Mouse (Mus musculus): Measurements from ENCODE around the gene Slc7a4.
"Not testable (repeated sequence)": the region's sequence is repeated elsewhere in the genome, so short reads cannot be mapped to it uniquely, and the experiment has no call there.

Slc7a4 gene

DNA sequence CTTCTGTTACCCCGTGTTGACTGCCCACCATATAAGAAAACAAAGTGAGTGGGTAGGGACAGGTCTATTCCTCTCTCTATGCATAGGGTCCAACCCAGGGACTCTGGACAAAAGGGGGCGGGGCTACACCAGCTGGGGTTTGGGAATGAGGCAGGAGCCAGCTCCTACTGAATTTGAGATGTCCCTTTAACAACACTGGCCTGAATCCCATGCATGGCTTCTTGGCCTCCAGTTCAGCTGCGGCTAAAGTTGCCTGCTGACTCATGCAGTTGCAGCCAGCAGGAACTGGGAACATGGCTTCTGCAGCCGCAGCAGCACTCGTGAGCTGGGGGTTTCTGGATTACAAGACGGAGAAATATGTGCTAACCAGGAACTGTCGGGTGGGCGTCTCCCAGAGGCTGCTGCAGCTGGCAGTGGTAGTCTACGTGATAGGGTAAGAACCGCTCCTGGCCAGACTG, 21.2 kb downstream of the Slc7a4 start, which contains the start of gene P2rx6:
Gene P2rx6, plus strand, starts transcription at position 135 of the 458 bp plus-strand sequence.
- no peak for DNase-seq (ENCODE audit: low spot score in 2 of 2)

DNA sequence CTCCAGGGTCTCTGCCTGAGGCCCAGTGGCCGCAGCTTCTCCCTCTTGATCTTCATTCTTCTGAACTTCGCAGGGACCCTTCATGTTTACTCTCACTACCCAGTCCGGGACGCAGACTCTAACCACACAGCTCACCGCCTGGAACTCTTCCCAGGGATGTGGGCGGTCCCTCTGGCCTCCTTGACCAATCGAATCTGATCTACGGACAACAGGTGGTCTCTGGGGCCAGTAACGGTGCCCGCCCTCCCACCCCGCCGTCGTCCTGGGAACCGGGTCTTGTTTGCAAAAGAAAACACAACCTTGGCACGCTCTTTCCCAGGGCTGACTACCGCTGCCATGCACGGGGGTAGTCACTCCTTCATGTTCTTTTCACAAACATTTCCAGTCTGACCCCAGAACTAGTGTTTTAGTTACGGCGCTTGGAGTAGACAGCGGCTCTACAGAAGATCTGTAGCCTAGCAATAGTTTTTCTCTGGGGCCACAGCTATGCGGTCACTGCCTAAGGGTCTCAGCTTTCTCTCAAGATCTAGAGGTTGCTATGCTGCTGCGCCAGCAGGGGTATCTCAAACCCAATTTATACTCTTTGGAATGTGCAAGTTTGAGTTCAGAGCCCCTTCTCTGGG, 21.8 kb downstream of the Slc7a4 start, which contains the start of gene Lrrc74b:
Gene Lrrc74b, minus strand, starts transcription at position 120 of the 623 bp plus-strand sequence.
- no peak for DNase-seq (ENCODE audit: low spot score in 2 of 2)

DNA sequence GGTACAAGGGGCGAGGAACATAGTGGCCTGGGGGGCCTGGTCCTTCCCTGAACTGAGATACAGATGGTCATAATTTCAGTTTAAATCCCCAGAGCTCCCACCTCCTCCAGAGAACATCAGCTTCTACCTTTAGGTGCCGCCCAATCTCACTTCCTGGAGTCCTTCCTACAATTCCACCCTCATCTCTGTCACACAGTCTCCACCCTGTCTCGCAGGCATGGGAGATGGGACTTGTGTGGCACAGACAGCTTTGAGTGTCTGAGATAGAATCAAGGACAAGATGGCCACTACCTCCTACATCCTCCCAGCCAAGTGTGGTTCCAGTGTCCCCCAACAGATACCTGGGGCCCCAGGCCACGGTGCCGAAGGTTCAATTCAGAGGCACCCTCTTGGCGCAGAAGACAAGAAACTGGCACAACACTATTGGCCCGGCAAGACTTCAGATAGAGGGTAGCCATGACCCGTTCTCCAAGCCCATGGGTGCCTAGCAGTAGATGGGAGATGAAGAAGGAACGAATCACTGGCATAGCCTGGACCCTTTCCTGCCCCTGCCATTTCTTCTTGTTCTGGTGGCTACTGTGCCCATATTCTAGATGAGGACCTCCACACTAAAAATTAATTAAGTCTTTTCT, 23.5 kb downstream of the Slc7a4 start:
- no peak for DNase-seq (ENCODE audit: low spot score in 2 of 2)

DNA sequence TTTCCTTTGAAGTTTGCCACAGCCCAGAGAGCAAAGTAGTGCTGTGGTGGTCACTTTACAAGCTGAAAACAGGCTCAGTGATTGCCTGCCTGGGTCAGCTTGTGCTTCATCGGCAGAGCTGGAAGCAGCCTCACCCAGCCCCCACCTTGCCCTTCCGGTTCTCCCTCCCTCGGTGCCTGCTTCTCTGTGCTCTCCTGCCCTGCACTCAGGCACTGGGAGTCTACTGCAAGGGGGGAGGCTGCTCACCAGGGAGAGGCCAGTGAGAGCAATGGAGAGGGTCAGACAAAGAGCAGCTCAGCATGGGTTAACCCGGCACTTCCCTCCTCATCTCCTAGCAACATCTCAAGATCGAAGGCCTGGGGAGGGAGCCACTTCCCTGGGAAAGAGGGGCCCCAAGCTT, 24.2 kb downstream of the Slc7a4 start:
- DNase-seq (ENCODE audit: low spot score in 2 of 2): no peak

DNA sequence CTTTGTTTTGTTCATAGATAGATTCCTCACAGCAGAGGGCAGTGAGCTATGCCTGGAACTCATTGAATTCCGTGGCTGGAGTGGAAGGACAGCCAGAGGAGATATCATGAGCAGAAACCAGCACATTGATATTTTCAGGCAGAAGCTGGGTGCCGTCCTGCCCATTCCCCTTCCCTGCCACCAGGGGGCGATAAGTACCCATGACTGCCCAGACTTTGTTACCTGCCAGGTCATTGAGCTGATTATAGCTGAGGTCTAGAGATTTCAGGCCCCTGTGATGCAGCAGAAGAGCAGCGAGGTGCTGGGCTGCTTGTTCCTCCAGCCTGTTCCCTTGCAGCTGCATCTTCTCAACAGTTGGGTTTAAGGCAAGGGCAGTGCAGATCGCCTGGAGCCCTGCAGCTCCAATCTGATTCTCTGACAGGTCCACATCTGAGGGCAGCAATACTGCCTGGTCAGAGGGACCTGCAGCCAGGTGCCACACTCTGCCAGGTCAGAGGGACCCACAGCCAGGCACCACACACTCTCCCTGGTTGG, 25.0 kb downstream of the Slc7a4 start:
- DNase-seq (ENCODE audit: low spot score in 2 of 2): peak; percentile 68 to 69

DNA sequence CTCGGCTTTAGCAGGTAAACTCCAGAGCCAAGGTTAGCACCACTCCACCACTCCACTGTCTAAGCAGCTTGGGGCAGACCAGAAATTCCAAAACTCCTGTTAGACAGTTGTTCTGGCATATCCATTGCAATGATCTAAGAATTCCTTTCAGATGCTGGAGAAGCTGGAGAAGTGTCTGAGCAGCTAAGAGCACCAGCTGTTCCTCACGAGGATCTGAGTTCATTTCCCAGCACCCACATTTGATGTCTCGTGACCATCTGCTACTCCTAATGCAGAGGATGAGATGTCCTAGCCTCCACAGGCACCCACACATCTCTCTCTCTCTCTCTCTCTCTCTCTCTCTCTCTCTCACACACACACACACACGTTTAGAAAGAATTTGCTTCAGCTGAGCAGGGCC, 26.1 kb downstream of the Slc7a4 start:
- no peak for DNase-seq (ENCODE audit: low spot score in 2 of 2)

DNA sequence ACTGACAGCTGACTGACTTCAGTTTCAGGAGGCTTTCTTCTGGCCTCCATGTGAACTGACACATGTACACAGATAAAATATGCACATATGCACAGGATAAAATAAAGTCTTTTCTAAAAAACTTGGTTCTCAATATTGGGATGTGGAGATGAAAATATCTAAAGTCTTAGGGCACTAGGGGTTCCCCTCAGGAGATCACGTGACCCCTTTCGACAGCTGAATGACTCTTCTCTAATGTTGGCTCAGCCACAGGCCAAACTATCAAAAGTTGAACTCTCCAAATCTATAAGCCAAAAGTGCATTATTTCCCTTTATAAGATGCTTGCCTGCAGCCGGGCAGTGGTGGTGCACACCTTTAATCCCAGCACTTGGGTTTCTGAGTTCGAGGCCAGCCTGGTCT, 26.8 kb downstream of the Slc7a4 start:
- DNase-seq (ENCODE audit: low spot score in 2 of 2): no peak

DNA sequence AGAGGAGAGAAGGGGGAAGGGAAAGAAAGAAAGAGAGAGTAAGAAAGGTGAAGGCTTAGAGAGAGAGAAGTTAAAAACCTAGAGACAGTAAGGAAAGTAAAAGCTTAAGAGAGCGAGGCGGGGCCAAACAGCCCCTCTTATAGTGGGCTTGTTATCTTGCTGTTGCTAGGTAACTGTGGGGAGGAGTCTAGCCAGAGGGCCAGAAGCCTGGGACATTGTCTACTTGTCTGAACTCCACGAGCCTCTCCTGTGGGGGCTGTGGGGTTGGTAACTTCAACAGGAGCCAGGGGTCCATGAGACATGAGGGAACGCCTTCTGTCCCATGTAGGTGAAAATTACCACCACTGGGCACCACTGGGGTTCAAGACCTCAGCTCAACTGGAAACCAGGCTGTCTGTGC, 28.3 kb downstream of the Slc7a4 start:
- DNase-seq (ENCODE audit: low spot score in 2 of 2): not testable (repeated sequence)

DNA sequence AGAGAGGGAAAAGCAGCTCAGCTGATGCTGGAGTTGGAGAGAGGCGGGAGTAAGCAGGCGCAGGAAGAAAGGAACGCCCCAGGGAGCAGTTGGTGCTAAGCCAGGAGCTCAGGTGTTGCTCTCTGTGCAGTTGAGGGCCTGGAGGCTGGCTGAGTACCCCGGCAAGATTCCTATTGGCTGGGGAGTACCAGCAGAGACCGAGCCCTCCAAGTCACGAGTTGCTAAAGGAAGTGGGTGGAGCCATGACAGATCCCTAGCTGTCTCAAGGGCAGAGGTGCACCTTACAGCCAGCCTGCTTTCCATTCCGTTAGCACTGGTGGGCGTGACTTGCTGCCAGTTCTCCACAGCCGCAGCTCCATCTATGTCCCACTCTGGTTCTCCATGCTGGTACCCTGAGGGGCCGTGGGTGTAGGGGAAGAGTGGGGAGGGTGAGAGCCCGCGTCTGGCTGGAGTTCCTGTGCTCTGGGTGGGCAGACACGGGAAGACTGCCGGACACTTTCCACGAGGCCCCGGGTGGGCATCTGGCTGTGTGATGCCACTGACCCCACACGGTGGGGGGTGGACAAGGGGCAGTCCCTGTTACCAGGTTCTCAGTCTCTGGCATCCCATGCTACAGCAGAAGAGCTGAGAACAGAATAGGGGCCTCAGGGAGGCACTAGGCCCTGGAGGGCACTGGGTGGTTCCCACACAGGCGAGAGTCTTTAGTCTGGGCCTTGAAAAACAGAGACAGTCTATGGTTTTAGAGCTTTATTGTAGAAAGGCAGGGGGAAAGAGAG, 28.9 kb downstream of the Slc7a4 start:
- no peak for DNase-seq (ENCODE audit: low spot score in 2 of 2)

DNA sequence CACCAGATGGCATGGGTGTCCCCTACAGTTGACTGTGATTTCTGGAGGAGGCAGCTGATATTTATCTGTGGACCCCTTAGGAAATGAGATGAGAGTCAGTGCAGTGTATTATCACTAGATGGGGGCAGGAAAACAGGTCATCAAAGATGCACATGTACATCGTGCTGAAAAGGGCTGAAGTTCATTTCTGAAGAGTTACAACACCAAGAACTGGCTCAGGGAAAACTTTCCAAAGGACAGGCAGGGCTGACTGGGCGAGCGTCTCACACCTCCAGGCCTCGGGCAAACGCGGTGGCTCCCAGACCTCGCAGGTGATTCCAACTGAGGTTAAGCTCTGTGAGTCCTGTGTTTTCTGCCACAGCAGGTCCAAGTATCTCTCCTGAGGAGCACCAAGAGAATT, 30.2 kb downstream of the Slc7a4 start:
- no peak for DNase-seq (ENCODE audit: low spot score in 2 of 2)

DNA sequence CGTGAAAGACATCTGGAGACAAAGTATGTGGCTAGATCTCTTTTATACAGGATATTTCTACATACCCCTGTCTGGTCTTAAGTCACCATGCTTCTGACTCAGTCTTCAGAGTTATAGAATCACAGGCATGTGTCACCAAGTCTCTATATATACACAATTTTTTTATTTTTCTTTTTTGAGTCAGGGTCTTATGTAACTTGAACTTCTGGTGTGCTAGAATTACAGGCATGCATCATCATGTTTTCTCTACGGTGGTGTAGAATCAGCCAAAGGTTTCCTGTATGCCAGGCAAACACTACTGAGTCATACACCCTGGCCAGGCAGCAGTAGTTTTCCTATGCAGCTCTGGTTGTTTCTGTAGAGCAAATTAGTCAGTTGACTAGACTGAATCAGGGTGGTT, 40.4 kb downstream of the Slc7a4 start:
- no peak for DNase-seq (ENCODE audit: low spot score in 2 of 2)

DNA sequence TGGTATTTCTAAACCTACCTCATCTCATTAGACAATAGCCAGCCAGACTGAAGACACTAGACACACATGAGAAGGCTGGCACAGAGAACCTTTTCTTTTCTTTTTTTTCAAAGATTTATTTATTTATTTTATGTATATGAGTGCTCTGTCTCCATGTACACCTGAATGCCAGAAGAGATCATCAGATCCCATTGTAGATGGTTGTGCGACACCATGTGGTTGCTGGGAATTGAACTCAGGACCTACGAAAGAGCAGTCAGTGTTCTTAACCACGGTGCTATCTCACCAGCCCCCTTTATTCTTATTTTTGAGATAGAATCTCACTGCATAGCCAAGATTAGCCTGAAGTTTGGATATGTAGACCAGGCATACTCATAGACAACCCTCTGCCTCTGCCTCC, 46.4 kb downstream of the Slc7a4 start:
- DNase-seq (ENCODE audit: low spot score in 2 of 2): no peak

DNA sequence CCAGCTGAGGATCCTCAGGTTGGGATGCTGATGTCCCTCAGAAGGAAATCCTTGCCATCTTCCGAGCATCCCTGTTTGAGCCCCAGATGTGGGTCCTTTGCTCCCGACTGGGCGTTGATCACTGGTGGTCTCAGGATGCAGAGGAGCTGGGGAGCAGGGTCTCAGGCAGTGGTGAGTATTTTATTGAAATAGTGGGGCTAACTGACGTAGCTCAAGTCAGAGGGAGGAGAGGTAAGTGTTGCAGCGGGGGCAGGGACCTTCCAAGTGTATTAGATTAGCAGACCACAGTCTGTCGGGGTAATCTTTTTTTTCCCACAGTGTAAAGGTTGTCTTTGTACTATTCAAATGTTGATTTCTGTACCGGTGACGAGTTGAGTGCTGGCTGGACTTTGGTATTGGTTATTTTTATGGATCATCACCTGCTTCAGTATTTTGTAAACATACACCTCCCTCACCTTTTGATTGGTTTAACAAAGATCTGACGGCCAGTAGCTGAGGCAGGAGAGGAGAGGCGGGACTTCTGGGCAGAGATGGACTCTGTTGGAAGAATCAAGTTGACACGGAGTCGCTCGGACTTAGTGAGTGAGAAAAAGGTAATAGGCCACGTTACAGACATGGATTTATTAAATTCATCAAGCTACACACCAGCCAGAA, 50.2 kb downstream of the Slc7a4 start:
- no peak for DNase-seq (ENCODE audit: low spot score in 2 of 2)

DNA sequence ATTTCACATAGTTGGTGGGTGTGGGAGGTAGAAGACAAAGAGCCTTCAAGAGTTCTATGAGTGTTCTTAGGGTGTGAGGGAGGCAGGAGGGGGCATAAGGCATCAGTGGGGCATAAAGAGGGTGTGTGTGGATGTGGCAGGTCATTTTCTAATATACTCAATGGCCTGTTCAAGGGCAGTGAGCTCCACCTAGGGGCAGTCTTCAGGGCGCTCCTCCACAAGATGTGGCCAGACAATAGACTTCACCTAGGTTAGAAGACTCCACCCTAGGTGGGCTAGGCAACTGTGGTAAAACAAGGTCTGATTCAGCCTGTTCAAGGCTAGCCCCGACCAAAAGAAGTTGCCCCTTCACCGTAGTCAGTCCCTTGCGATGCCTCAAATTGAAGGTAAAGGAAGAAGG, 50.7 kb downstream of the Slc7a4 start:
- DNase-seq (ENCODE audit: low spot score in 2 of 2): no peak

DNA sequence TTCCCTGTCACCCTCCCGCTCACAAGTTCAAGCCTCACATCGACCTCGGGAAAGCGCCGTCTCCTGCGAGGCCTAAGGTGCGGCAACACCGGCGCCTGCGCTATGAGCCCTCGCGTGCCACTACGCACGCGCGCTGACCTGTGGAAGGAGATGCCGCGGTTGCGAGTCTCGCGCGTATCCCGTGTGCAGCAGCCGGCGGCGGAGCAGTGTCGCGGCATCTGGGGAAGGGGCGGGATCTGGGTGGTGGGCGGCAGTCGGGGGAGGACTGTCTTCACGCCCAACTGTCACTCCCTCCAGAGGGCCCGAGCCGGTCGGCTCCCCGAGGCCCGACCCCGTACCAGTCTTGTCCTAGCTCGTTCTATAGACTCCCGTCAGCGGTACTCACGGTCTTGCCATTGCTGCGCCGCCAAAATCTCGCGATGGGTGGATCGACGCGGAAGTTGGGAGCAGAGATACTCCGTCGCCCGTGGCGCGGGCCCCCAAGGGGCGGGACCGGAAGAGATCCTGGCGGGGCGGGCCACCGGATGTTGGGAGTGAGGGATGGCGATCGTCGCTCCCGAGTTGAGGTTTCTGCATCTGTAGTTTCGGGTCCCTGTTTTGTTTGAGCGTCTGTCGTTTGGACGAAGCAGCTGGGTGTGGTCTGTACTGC, 52.2 kb downstream of the Slc7a4 start, which contains the start of gene Thap7:
Gene Thap7, minus strand, starts transcription at position 497 of the 649 bp plus-strand sequence.
- DNase-seq (ENCODE audit: low spot score in 2 of 2): peak; percentile 89 to 92

DNA sequence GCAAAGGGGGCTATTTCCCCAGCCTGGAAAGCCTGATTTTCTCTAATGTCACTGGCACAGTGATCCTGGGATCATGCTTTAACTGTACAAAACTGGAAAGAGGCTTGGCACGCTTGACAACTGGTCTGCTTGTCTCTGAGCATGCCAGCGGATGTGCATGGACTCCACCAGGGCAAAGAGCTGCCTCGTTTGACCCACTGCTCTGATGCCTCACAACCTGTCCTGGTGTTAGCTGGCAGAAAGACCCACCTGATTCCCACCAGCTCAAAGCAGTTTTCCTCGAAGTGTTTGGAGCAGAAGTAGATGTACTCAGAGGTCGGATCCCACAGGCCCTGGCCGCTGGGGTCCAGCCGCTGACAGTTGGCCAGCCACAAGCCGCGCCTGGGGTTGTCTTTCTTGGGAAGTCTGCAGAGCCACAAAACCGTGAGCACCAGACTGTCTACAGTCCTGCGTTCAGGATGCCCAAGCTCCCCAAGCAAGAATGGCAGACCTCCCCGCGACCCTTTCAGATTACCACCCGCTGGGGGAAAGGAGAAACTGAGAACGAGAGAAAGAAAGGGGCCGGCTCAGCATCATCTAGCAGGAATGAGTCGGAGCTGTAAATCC, 52.9 kb downstream of the Slc7a4 start:
- no peak for DNase-seq (ENCODE audit: low spot score in 2 of 2)

DNA sequence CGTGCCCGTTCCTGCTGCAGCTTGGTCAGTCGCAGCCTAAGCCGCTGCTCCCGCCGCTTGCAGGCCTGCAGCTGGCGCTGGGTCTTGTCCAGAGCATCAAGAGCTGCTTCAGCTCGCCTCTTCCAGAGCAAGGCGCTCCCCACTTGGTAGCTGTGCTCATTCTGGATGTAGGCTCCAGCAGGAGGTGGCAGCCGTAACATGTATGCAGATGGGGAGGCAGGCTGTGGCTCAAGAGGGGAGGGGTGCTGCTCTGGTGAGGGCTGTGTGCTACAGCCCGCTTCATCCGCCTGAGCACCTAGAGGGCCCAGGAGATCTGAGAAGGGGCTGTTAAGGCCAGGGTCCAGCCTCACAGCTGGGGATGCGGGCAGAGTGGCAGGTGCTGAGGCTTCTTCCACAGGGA, 54.7 kb downstream of the Slc7a4 start:
- DNase-seq (ENCODE audit: low spot score in 2 of 2): no peak

DNA sequence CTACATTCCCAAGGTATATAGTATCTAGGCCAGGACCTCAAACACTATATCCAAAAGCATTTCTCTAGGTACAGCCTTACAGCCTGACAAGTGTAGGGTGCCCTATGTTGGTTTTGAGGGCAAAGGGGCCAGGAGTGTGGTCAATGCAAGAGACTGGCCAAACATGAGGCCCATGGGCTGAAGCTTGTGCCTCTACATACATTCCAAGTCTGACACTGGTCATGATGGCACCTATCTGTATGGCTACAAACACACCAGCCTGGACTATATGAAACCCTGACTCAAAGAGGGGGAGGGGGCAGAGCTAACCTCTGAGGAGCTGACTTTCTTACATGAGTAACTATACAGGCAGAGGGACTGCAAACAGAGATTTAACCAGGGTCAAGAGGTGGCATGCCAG, 55.4 kb downstream of the Slc7a4 start:
- DNase-seq (ENCODE audit: low spot score in 2 of 2): no peak

DNA sequence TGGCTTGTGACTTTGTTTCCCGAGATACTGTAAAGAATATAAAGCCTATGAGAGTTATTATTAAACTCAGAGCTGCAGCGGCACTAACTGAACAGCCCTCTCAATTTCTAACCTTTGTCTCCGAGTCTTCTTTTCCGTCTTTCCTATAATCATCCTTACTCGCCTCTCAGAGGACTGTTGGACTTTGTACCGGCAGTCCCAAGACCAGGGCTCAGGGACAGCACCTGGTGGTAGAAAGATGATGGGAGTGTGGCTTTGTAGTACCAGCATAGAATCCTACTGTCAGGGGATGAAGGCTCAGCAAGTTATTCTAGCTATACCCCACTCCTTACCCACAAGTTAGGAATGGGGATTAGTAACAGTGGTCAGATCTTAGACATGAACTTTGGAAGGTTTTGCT, 56.8 kb downstream of the Slc7a4 start:
- no peak for DNase-seq (ENCODE audit: low spot score in 2 of 2)

DNA sequence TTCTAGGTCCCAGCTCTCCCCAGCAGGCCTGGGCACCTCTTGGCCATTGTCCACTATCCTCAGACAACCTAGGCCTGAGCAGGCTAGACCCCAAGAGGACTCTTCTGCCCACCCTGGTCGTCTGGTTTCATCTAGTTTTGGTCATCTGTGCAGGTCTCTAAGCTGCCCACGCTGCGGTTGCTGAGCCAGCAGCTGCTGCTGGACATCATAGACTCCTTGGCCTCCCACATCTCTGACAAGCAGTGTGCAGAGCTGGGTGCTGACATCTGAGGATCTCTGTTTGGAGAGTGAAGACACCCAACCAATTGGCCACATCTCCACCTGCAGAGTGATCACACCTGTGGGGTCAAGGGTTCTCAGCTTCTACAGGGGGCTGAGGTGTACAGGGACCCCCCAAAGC, 57.5 kb downstream of the Slc7a4 start:
- DNase-seq (ENCODE audit: low spot score in 2 of 2): no peak

DNA sequence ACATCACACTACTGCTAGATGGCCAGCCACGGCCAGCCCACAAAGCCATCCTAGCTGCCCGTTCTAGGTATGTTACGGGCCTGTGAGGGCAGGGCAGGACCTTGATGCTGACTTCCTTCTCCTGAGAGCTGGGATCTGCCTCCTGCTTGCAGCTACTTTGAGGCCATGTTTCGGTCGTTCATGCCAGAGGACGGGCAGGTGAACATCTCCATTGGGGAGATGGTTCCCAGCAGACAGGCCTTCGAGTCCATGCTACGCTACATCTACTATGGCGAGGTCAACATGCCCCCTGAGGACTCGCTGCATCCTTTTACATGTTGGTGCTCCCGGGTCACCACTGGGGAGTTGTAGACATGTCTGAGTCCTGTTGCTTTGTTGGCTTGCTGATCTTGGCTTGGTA, 58.9 kb downstream of the Slc7a4 start:
- no peak for DNase-seq (ENCODE audit: low spot score in 2 of 2)

All from frontal cortex, postnatal 25 days (tissue).